Mouse (Mus musculus): ENCODE measurements around the gene Gm8677.
"Not testable (repeated sequence)": the region's sequence is repeated elsewhere in the genome, so short reads cannot be mapped to it uniquely, and the experiment has no call there.

Gene Gm8677

GRCm38 (mm10) chr7:22534787-22535186 lies at the start of gene Gm8677:
TSS of gene Gm8677 (minus strand) at chr7:22534887.
- not testable (repeated sequence) for DNase-seq (ENCODE audit: low spot score)

- DNase-seq (ENCODE audit: low spot score), result not testable (repeated sequence)
Observed at GRCm38 (mm10) chr7:22565243-22565642, 30.6 kb upstream of the Gm8677 start, which contains the start of gene Gm4201. TSS of gene Gm4201 (minus strand) at chr7:22565343.

- DNase-seq (ENCODE audit: low spot score), result not testable (repeated sequence)
Observed at GRCm38 (mm10) chr7:22522667-22523066, 12.0 kb downstream of the Gm8677 start, which contains the start of gene Vmn1r152. TSS of gene Vmn1r152 (plus strand) at chr7:22522967.

- DNase-seq (ENCODE audit: low spot score), result not testable (repeated sequence)
Observed at GRCm38 (mm10) chr7:22499578-22499977, 35.1 kb downstream of the Gm8677 start, which contains the start of gene Vmn1r151. TSS of gene Vmn1r151 (minus strand) at chr7:22499678.

All from lung, postnatal 25 days (tissue).